Mouse (Mus musculus): ENCODE data around the gene Msl3l2. TPM values are rescaled to one million over a fixed set of nuclear protein-coding genes. Genes with fewer than 3 reads are reported as not detected.

Msl3l2 gene
- polyA plus RNA-seq, 1 experiment from 2014 or later = 13.6 TPM

- no peak for ATAC-seq (ENCODE audit: low FRiP score, low read depth)
- H3K27me3 ChIP-seq (replicated peaks) = no peaks in the 10 kb centered on the region
- H3K36me3 ChIP-seq = no peaks in the 10 kb centered on the region
- H3K4me2 ChIP-seq (replicated peaks) = no peak overlapping the region
- WGBS = 88% methylated on average over 1 of the region's 1 CpGs
- no peak overlapping the region for H3K9ac ChIP-seq
- H3K4me1 ChIP-seq = no peaks in the 10 kb centered on the region
- no peak overlapping the region for H3K27ac ChIP-seq
- no peak overlapping the region for H3K4me3 ChIP-seq
- H3K9me3 ChIP-seq = no peaks in the 10 kb centered on the region
Measured at GRCm38 (mm10) chr10:56126972-56127371, 20.3 kb downstream of the Msl3l2 start.

GRCm38 (mm10) chr10:56129642-56130041, 22.9 kb downstream of the Msl3l2 start:
- WGBS = 76% methylated on average over 2 of the region's 2 CpGs

GRCm38 (mm10) chr10:56137191-56137590, 30.5 kb downstream of the Msl3l2 start:
- H3K4me2 ChIP-seq (replicated peaks) = no peak overlapping the region
- no peak overlapping the region for H3K27ac ChIP-seq
- no peaks in the 10 kb centered on the region for H3K9me3 ChIP-seq
- H3K4me1 ChIP-seq = no peaks in the 10 kb centered on the region
- no peak for ATAC-seq (ENCODE audit: low FRiP score, low read depth)
- no peak overlapping the region for H3K9ac ChIP-seq
- no peak overlapping the region for H3K4me3 ChIP-seq
- no peaks in the 10 kb centered on the region for H3K27me3 ChIP-seq (replicated peaks)
- WGBS = 95% methylated on average over 5 of the region's 5 CpGs
- no peaks in the 10 kb centered on the region for H3K36me3 ChIP-seq

More at GRCm38 (mm10) chr10:56129642-56130041, 22.9 kb downstream of the Msl3l2 start:
- H3K9ac ChIP-seq = no peak overlapping the region
- H3K27me3 ChIP-seq (replicated peaks) = no peaks in the 10 kb centered on the region
- H3K27ac ChIP-seq = no peak overlapping the region
- H3K9me3 ChIP-seq = no peaks in the 10 kb centered on the region
- no peak overlapping the region for H3K4me3 ChIP-seq
- no peak overlapping the region for H3K4me2 ChIP-seq (replicated peaks)
- ATAC-seq (ENCODE audit: low FRiP score, low read depth) = no peak
- no peaks in the 10 kb centered on the region for H3K4me1 ChIP-seq
- no peaks in the 10 kb centered on the region for H3K36me3 ChIP-seq

GRCm38 (mm10) chr10:56148920-56149319, 42.2 kb downstream of the Msl3l2 start:
- no peak overlapping the region for H3K9ac ChIP-seq
- H3K27me3 ChIP-seq (replicated peaks) = no peaks in the 10 kb centered on the region
- no peak overlapping the region for H3K4me3 ChIP-seq
- WGBS = 91% methylated on average over 3 of the region's 3 CpGs
- H3K4me1 ChIP-seq = no peaks in the 10 kb centered on the region
- H3K4me2 ChIP-seq (replicated peaks) = no peak overlapping the region
- no peak overlapping the region for H3K27ac ChIP-seq
- H3K36me3 ChIP-seq = no peaks in the 10 kb centered on the region
- no peak for ATAC-seq (ENCODE audit: low FRiP score, low read depth)
- H3K9me3 ChIP-seq = no peaks in the 10 kb centered on the region

GRCm38 (mm10) chr10:56156956-56157355, 50.2 kb downstream of the Msl3l2 start:
- no peak overlapping the region for H3K9ac ChIP-seq
- H3K4me1 ChIP-seq = no peaks in the 10 kb centered on the region
- H3K27me3 ChIP-seq (replicated peaks) = no peaks in the 10 kb centered on the region
- no peak for ATAC-seq (ENCODE audit: low FRiP score, low read depth)
- no peak overlapping the region for H3K27ac ChIP-seq
- H3K9me3 ChIP-seq = no peaks in the 10 kb centered on the region
- H3K36me3 ChIP-seq = no peaks in the 10 kb centered on the region
- 94% methylated on average over 3 of the region's 3 CpGs for WGBS
- no peak overlapping the region for H3K4me2 ChIP-seq (replicated peaks)
- H3K4me3 ChIP-seq = no peak overlapping the region

GRCm38 (mm10) chr10:56158207-56158606, 51.5 kb downstream of the Msl3l2 start:
- Histone ChIP-seq H3K4me3 (no peak overlapping the region), H3K27me3 (replicated peaks) (no peaks in the 10 kb centered on the region), H3K36me3 (no peaks in the 10 kb centered on the region), H3K9me3 (no peaks in the 10 kb centered on the region), H3K9ac (no peak overlapping the region), H3K4me1 (no peaks in the 10 kb centered on the region), H3K27ac (no peak overlapping the region), H3K4me2 (replicated peaks) (no peak overlapping the region)
- no peak for ATAC-seq (ENCODE audit: low FRiP score, low read depth)
- WGBS = 62% methylated on average over 3 of the region's 3 CpGs

- Histone ChIP-seq H3K9me3 (no peaks in the 10 kb centered on the region), H3K27ac (no peak overlapping the region), H3K27me3 (replicated peaks) (no peaks in the 10 kb centered on the region), H3K9ac (no peak overlapping the region), H3K4me1 (no peaks in the 10 kb centered on the region), H3K4me3 (no peak overlapping the region), H3K36me3 (no peaks in the 10 kb centered on the region), H3K4me2 (replicated peaks) (no peak overlapping the region)
- ATAC-seq (ENCODE audit: low FRiP score, low read depth) = no peak
- WGBS = 35% methylated on average over 2 of the region's 2 CpGs
Measured at GRCm38 (mm10) chr10:56158748-56159147, 52.0 kb downstream of the Msl3l2 start.

- ATAC-seq (ENCODE audit: low FRiP score, low read depth) = no peak
- Histone ChIP-seq H3K4me2 (replicated peaks) (no peak overlapping the region), H3K36me3 (no peaks in the 10 kb centered on the region), H3K27ac (no peak overlapping the region), H3K27me3 (replicated peaks) (no peaks in the 10 kb centered on the region), H3K9ac (no peak overlapping the region), H3K4me3 (no peak overlapping the region), H3K9me3 (no peaks in the 10 kb centered on the region), H3K4me1 (no peaks in the 10 kb centered on the region)
- WGBS = 59% methylated on average over 3 of the region's 3 CpGs
Measured at GRCm38 (mm10) chr10:56164411-56164810, 57.7 kb downstream of the Msl3l2 start.

GRCm38 (mm10) chr10:56165758-56166157, 59.0 kb downstream of the Msl3l2 start:
- H3K4me1 ChIP-seq = no peaks in the 10 kb centered on the region
- no peaks in the 10 kb centered on the region for H3K27me3 ChIP-seq (replicated peaks)
- WGBS = 91% methylated on average over 4 of the region's 4 CpGs
- no peaks in the 10 kb centered on the region for H3K36me3 ChIP-seq
- H3K9ac ChIP-seq = no peak overlapping the region
- no peak overlapping the region for H3K27ac ChIP-seq
- no peak overlapping the region for H3K4me2 ChIP-seq (replicated peaks)
- no peak overlapping the region for H3K4me3 ChIP-seq
- no peak for ATAC-seq (ENCODE audit: low FRiP score, low read depth)
- no peaks in the 10 kb centered on the region for H3K9me3 ChIP-seq

Other genes with a start within 250 kb of the Msl3l2 start
- gene Tbc1d32, start 121.8 kb downstream of the Msl3l2 start, polyA plus RNA-seq (2016; fragmentation: Nextera tagmentation; extraction: Ambion mirVana) = 2.8 and 3.6 TPM in 2 replicates